Mouse (Mus musculus) cerebellum, adult 2 months (tissue): ENCODE measurements around the gene Fam129c. TPM values are rescaled to one million over a fixed set of nuclear protein-coding genes. Genes with fewer than 3 reads are reported as not detected.

Source experiments
- DNase-seq, 2 experiments: peaks; one replicate each; pipeline ENCODE4 v3.0.0; 2021
- H3K27ac ChIP-seq: fragments of 200-500 bp; 2 replicates; pipeline ENCODE4 v1.5.1; 2012; ENCODE audit warnings: low read length, control low read depth, inconsistent platforms; ENCODE audit not compliant: insufficient read depth
- H3K27me3 ChIP-seq: fragments of 200-500 bp; 2 replicates; pipeline ENCODE4 v1.6.1; 2012; ENCODE audit warnings: inconsistent platforms, mild to moderate bottlenecking, low read length, moderate library complexity; ENCODE audit not compliant: control insufficient read depth, insufficient read depth
- H3K4me1 ChIP-seq: fragments of 200-500 bp; 2 replicates; pipeline ENCODE4 v1.6.1; 2011; ENCODE audit warnings: low read length; ENCODE audit not compliant: control insufficient read depth, insufficient read depth
- H3K4me3 ChIP-seq: fragments of 200-500 bp; replicated peaks from 2 replicates; pipeline ENCODE3; 2011; ENCODE audit warnings: mild to moderate bottlenecking, low read depth, low read length, control low read depth; ENCODE audit not compliant: insufficient read depth
- CTCF ChIP-seq: fragments of 200-500 bp; IDR thresholded peaks from 2 replicates; pipeline ENCODE4 v1.5.1; 2011; ENCODE audit warnings: low read depth, mild to moderate bottlenecking, control low read depth, low read length, moderate library complexity, borderline replicate concordance; ENCODE audit not compliant: insufficient read depth
- POLR2A ChIP-seq: fragments of 200-500 bp; IDR thresholded peaks from 2 replicates; pipeline ENCODE4 v1.6.1; 2011; ENCODE audit warnings: low read length, control low read depth, borderline replicate concordance; ENCODE audit not compliant: insufficient read depth
- WGBS: fragments of 180-500 bp; shearing (Covaris S2); methylation state at CpG from one replicate; pipeline ENCODE4 v1.1.7; 2018; 5-methylcytosine and 5-hydroxymethylcytosine counted together
- polyA plus RNA-seq: library from polyadenylated mRNA; depleted of rRNA; stranded (reverse); fragments of >200 nt; gene quantifications from 2 replicates; pipeline ENCODE4 v1.2.3, GENCODE M21; 2012

The Fam129c gene
- polyA plus RNA-seq, 1 experiment, result 3.4 TPM

- H3K27me3 ChIP-seq, result no peaks in the 10 kb centered on the region
- peak overlapping the region; percentile 92 for H3K4me3 ChIP-seq
- TF ChIP-seq POLR2A, result peak; percentile 37; the same call in 1 of the 2 replicates
- TF ChIP-seq CTCF, result no peak
- DNase-seq, result peak; percentile 95 to 97
- H3K4me1 ChIP-seq, result peaks cover 12% of the 10 kb centered on the region
- peak overlapping the region; percentile 87 for H3K27ac ChIP-seq
- WGBS, result under 1% methylated on average over 51 of the region's 51 CpGs
Observed at GRCm38 (mm10) chr8:71569366-71570290, 27.8 kb upstream of the Fam129c start.

- no peaks in the 10 kb centered on the region for H3K27me3 ChIP-seq
- TF ChIP-seq CTCF (no peak), POLR2A (peak; percentile 72)
- WGBS, result 1% methylated on average over 41 of the region's 41 CpGs
- peak overlapping the region; percentile 87 for H3K27ac ChIP-seq
- peaks cover 12% of the 10 kb centered on the region for H3K4me1 ChIP-seq
- peak; percentile 97 to 98 for DNase-seq
- H3K4me3 ChIP-seq, result peak overlapping the region; percentile 92
Observed at GRCm38 (mm10) chr8:71570291-71570954, 27.0 kb upstream of the Fam129c start.

GRCm38 (mm10) chr8:71572077-71572476 is 25.4 kb upstream of the Fam129c start:
- 31% methylated on average over 2 of the region's 2 CpGs for WGBS

GRCm38 (mm10) chr8:71572847-71573633 is 24.4 kb upstream of the Fam129c start:
- no peak overlapping the region for H3K4me3 ChIP-seq
- H3K4me1 ChIP-seq, result peaks cover 12% of the 10 kb centered on the region
- peak overlapping the region; percentile 10; the same call in 1 of the 2 replicates for H3K27ac ChIP-seq
- TF ChIP-seq CTCF, result no peak
- peak; percentile 68 to 75 for DNase-seq
- 35% methylated on average over 9 of the region's 9 CpGs for WGBS
- no peaks in the 10 kb centered on the region for H3K27me3 ChIP-seq

More at GRCm38 (mm10) chr8:71572077-71572476, 25.4 kb upstream of the Fam129c start:
- DNase-seq, result peak; percentile 40
- no peak for TF ChIP-seq POLR2A
- 0 out of 2 replicates have a peak, but pooled peaks have one; percentile 2 for TF ChIP-seq CTCF
- Histone ChIP-seq H3K27me3 (no peaks in the 10 kb centered on the region), H3K4me3 (peak overlapping the region; percentile 11), H3K4me1 (peaks cover 12% of the 10 kb centered on the region), H3K27ac (peak overlapping the region; percentile 17; the same call in 1 of the 2 replicates)

- no peak for TF ChIP-seq CTCF
- no peak for TF ChIP-seq POLR2A
- Histone ChIP-seq H3K4me1 (peaks cover 15% of the 10 kb centered on the region), H3K4me3 (no peak overlapping the region), H3K27ac (no peak overlapping the region), H3K27me3 (no peaks in the 10 kb centered on the region)
- DNase-seq, result no peak
- WGBS, result 45% methylated on average over 7 of the region's 7 CpGs
Observed at GRCm38 (mm10) chr8:71574426-71574825, 23.0 kb upstream of the Fam129c start.

- no peak overlapping the region for H3K27ac ChIP-seq
- no peak overlapping the region for H3K4me3 ChIP-seq
- 78% methylated on average over 1 of the region's 1 CpGs for WGBS
- no peaks in the 10 kb centered on the region for H3K27me3 ChIP-seq
- DNase-seq, result no peak
- H3K4me1 ChIP-seq, result peaks cover 21% of the 10 kb centered on the region
- TF ChIP-seq CTCF (no peak), POLR2A (no peak)
Observed at GRCm38 (mm10) chr8:71575020-71575419, 22.4 kb upstream of the Fam129c start.

GRCm38 (mm10) chr8:71577856-71578387 is 19.5 kb upstream of the Fam129c start:
- Histone ChIP-seq H3K4me1 (peaks cover 17% of the 10 kb centered on the region), H3K27ac (no peak overlapping the region), H3K4me3 (no peak overlapping the region), H3K27me3 (no peaks in the 10 kb centered on the region)
- WGBS, result 12% methylated on average over 4 of the region's 4 CpGs
- peak in 1 of 2 experiments; percentile 45 for DNase-seq
- TF ChIP-seq CTCF, result no peak
- no peak for TF ChIP-seq POLR2A
